Mouse (Mus musculus) hindbrain, embryonic 16.5 days (tissue): ENCODE results near the gene Rbp1. TPM values are rescaled to one million over a fixed set of nuclear protein-coding genes. Genes with fewer than 3 reads are reported as not detected.

Experiments used
- polyA plus RNA-seq: library from polyadenylated mRNA; unstranded; fragments of >200 nt; fragmentation: Nextera tagmentation; extraction: Ambion mirVana; gene quantifications from 2 replicates; pipeline ENCODE4 v1.2.1, GENCODE M21; 2015

Rbp1 gene
- polyA plus RNA-seq, 1 experiment from 2014 or later: 38.1 TPM

Other genes starting within 250 kb of the Rbp1 start
- gene Nmnat3, start 135.5 kb upstream of the Rbp1 start, polyA plus RNA-seq: 1.2 and 1.6 TPM in 2 replicates
- gene Rbp2, start 63.2 kb downstream of the Rbp1 start, polyA plus RNA-seq: 0.98 and 1.3 TPM in 2 replicates
- 117 and 128 TPM in 2 replicates for gene Copb2, start 140.8 kb downstream of the Rbp1 start, polyA plus RNA-seq
- 49.0 and 53.8 TPM in 2 replicates for gene Mrps22, start 178.7 kb downstream of the Rbp1 start, polyA plus RNA-seq